Comparison of ENCODE assay signal across 20 mouse cellular contexts in genomic region chr9:14854585-14854984, GRCm38 (mm10). TPM values are rescaled to one million over a fixed set of nuclear protein-coding genes. Genes with fewer than 3 reads are reported as not detected.
DNase-seq lines count a peak whose midpoint lies in the region; TF ChIP-seq lines count a peak whose summit lies in the region.
"Had no signal": no experiment of that assay in that cellular context is flagged by ENCODE, and none has a peak within 500 bp of the region (broad histone marks: within the 10 kb centered on the region; RNA-seq: fewer than 3 reads in every experiment).

No protein-coding gene starts in this region.

- intact Hi-C loops in heart, postnatal 25 days (cut with DNase I), result no loop called here

- H3K4me3 ChIP-seq in layer of hippocampus, adult 2 months, result no peak overlapping the region
- H3K4me3 ChIP-seq: embryonic facial prominence, embryonic 12.5 days; erythroblast, embryonic 14.5 days; forebrain, embryonic 13.5 days had no signal

- peak; percentile 49 for DNase-seq in heart, adult 11 months
- DNase-seq in heart, postnatal 25 days (ENCODE audit: low spot score), result no peak
- DNase-seq in layer of hippocampus, adult 2 months (ENCODE audit: low spot score in 2 of 2), result no peak
- no peak for DNase-seq in layer of hippocampus, adult 18-20 months (ENCODE audit: low spot score in 2 of 2)
- DNase-seq in thymus, postnatal 14 days, result peak; percentile 40
- DNase-seq in thymus, adult 18-20 months, result no peak
- no peak for DNase-seq in ovary, adult 18-20 months (ENCODE audit: low spot score)
- DNase-seq: cerebellum, adult 8-10 months; gastrocnemius, postnatal 25 days; kidney, adult 18-20 months; kidney, postnatal 14 days; lung, adult 18-20 months; right cerebral cortex, postnatal 25 days had no signal

- H3K27ac ChIP-seq in layer of hippocampus, adult 2 months, result no peak overlapping the region
- H3K27ac ChIP-seq: embryonic facial prominence, embryonic 12.5 days; forebrain, embryonic 13.5 days had no signal

- TF ChIP-seq CTCF in layer of hippocampus, adult 2 months (conservative IDR thresholded peaks at IDR 0.05), result peak; percentile 25; the same call in 1 of the 2 replicates

RNA-seq across cellular contexts. Expression of gene Gpr83, which starts 5.4 kb away (rescaled TPM):
- not detected for total RNA-seq in heart, postnatal 25 days (2021)
- 10 to 100 TPM; 12.7 to 12.9 TPM for total RNA-seq in layer of hippocampus, adult 2 months (2021)
- total RNA-seq in layer of hippocampus, adult 18-20 months (2021), result 10 to 100 TPM; 13.5 to 16.2 TPM
- total RNA-seq: adrenal gland, adult 18-20 months; gastrocnemius, postnatal 25 days; megakaryocyte-erythroid progenitor cell, adult 5-6 weeks had no signal

RNA-seq across cellular contexts. Expression of gene Izumo1r, which starts 49.2 kb away (rescaled TPM):
- total RNA-seq in heart, postnatal 25 days (2021), result not detected
- not detected for total RNA-seq in layer of hippocampus, adult 2 months (2021)
- total RNA-seq in layer of hippocampus, adult 18-20 months (2021), result not detected
- total RNA-seq: adrenal gland, adult 18-20 months; adrenal gland, postnatal 4 days; gastrocnemius, postnatal 25 days; left cerebral cortex, adult 18-20 months had no signal

Comparison
In these comparisons a context has a peak if more than half of its experiments do, and no peak if none do; other contexts are left out.
1. DNase-seq: peak in heart, adult 11 months (single experiment) and thymus, postnatal 14 days (single experiment); none in heart, postnatal 25 days (single experiment), layer of hippocampus, adult 2 months (0 of 2), layer of hippocampus, adult 18-20 months (0 of 2), thymus, adult 18-20 months (0 of 2) and ovary, adult 18-20 months (single experiment).
2. RNA of gene Gpr83, which starts 5.4 kb away (total RNA-seq): 13.5 to 16.2 TPM in layer of hippocampus, adult 18-20 months and 12.7 to 12.9 TPM in layer of hippocampus, adult 2 months; not detected in heart, postnatal 25 days; every median in the first group is over 10 times any median in the second.